Mouse (Mus musculus) midbrain, embryonic 10.5 days (tissue): ENCODE results near the gene Tmem171. TPM values are rescaled to one million over a fixed set of nuclear protein-coding genes. Genes with fewer than 3 reads are reported as not detected.

Experiments
- polyA plus RNA-seq: library from polyadenylated mRNA; unstranded; fragments of >200 nt; fragmentation: Nextera tagmentation; extraction: Ambion mirVana; gene quantifications from 2 replicates; pipeline ENCODE4 v1.2.1, GENCODE M21; 2016

The Tmem171 gene
- polyA plus RNA-seq, 1 experiment from 2014 or later = not detected

Other genes with a start within 250 kb of the Tmem171 start
- 1.1 and 1.2 TPM in 2 replicates for gene Gm10320, start 202.8 kb downstream of the Tmem171 start, polyA plus RNA-seq
- gene Tmem174, start 57.4 kb downstream of the Tmem171 start, polyA plus RNA-seq = 0.05 TPM in 1 of 2 replicates, not detected in the other
- 26.5 and 26.9 TPM in 2 replicates for gene Fcho2, start 120.6 kb upstream of the Tmem171 start, polyA plus RNA-seq
- gene Tnpo1, start 231.6 kb upstream of the Tmem171 start, polyA plus RNA-seq = 75.1 and 75.7 TPM in 2 replicates